Mouse (Mus musculus): Measurements from ENCODE around the gene Itln1. TPM values are rescaled to one million over a fixed set of nuclear protein-coding genes. Genes with fewer than 3 reads are reported as not detected.

The Itln1 gene
- polyA plus RNA-seq, 1 experiment: not detected

GRCm38 (mm10) chr1:171513234-171513633 lies 21.9 kb downstream of the Itln1 start:
- DNase-seq (ENCODE audit: low read depth): no peak
- TF ChIP-seq CTCF (IDR thresholded peaks at IDR 0.05; ENCODE audit: borderline replicate concordance, extremely low read depth, insufficient read depth, insufficient read length): no peak
- TF ChIP-seq POLR2A (IDR thresholded peaks at IDR 0.05; ENCODE audit: borderline replicate concordance, extremely low read depth, insufficient read depth, insufficient read length, poor library complexity, severe bottlenecking): no peak

- TF ChIP-seq CTCF (IDR thresholded peaks at IDR 0.05; ENCODE audit: borderline replicate concordance, extremely low read depth, insufficient read depth, insufficient read length): no peak
- TF ChIP-seq POLR2A (IDR thresholded peaks at IDR 0.05; ENCODE audit: borderline replicate concordance, extremely low read depth, insufficient read depth, insufficient read length, poor library complexity, severe bottlenecking): no peak
- peak; percentile 32 for DNase-seq (ENCODE audit: low read depth)
Observed at GRCm38 (mm10) chr1:171504586-171504985, 30.5 kb downstream of the Itln1 start.

- TF ChIP-seq POLR2A (IDR thresholded peaks at IDR 0.05; ENCODE audit: borderline replicate concordance, extremely low read depth, insufficient read depth, insufficient read length, poor library complexity, severe bottlenecking) (peak; percentile 20; the same call in 1 of the 2 replicates), CTCF (IDR thresholded peaks at IDR 0.05; ENCODE audit: borderline replicate concordance, extremely low read depth, insufficient read depth, insufficient read length) (no peak)
- peak; percentile 83 for DNase-seq (ENCODE audit: low read depth)
Observed at GRCm38 (mm10) chr1:171503592-171504291, 31.4 kb downstream of the Itln1 start.

DNA sequence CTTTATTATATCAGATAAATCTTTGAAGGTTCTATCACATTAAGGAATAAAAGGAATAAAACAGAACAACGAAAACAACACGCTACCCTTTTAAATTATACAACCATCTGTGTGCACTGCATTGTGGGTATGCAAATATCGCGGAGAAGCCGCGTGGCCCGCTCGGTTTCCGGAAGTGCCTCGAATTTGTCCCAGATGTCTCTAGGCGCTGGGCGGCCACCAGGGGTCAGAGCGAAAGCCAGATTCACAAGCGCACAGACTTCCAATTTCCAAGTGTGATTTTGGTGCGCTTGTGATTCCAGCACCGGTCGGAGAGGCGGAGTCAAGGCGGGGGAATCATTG lies 31.9 kb downstream of the Itln1 start, which contains the start of gene Alyref2:
TSS of gene Alyref2 (plus strand) at position 229 of the 342 bp plus-strand sequence.
- TF ChIP-seq CTCF (IDR thresholded peaks at IDR 0.05; ENCODE audit: borderline replicate concordance, extremely low read depth, insufficient read depth, insufficient read length) (peak; percentile 86), POLR2A (IDR thresholded peaks at IDR 0.05; ENCODE audit: borderline replicate concordance, extremely low read depth, insufficient read depth, insufficient read length, poor library complexity, severe bottlenecking) (no peak; the same call in 1 of the 2 replicates)

GRCm38 (mm10) chr1:171502388-171503249 lies 32.5 kb downstream of the Itln1 start:
- TF ChIP-seq POLR2A (IDR thresholded peaks at IDR 0.05; ENCODE audit: borderline replicate concordance, extremely low read depth, insufficient read depth, insufficient read length, poor library complexity, severe bottlenecking) (0 out of 2 replicates have a peak, but pooled peaks have one; percentile 14), CTCF (IDR thresholded peaks at IDR 0.05; ENCODE audit: borderline replicate concordance, extremely low read depth, insufficient read depth, insufficient read length) (peak; percentile 63; the same call in 1 of the 2 replicates)
- peak; percentile 93 for DNase-seq (ENCODE audit: low read depth)

More for the DNA sequence above, 31.9 kb downstream of the Itln1 start, which contains the start of gene Alyref2:
- peak; percentile 98 for DNase-seq (ENCODE audit: low read depth)

DNA sequence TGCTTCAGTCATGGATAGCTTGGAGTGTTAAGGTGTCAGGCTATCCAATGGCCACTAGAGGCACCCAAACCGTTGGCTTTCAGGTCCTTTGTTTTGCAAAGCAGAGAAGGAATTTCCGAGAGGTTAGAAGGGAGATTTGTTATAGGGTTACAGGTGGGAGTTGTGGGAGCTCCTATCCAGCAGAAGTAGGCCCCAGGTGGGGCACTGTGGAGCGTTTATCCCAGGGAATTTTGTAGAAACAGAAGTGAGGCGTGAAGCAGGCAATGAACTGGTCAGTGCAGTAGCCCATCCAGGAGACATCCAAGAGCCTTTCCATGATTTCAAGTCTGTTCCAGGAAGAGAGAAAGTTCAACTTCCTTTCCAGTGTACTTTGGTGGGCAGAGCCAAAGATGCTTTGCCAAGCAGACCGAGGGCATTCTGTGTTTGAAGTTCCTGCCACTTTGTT lies 33.4 kb downstream of the Itln1 start:
- peak; percentile 67; the same call in 1 of the 2 replicates for TF ChIP-seq CTCF (IDR thresholded peaks at IDR 0.05; ENCODE audit: borderline replicate concordance, extremely low read depth, insufficient read depth, insufficient read length)
- no peak for TF ChIP-seq POLR2A (IDR thresholded peaks at IDR 0.05; ENCODE audit: borderline replicate concordance, extremely low read depth, insufficient read depth, insufficient read length, poor library complexity, severe bottlenecking)

DNA sequence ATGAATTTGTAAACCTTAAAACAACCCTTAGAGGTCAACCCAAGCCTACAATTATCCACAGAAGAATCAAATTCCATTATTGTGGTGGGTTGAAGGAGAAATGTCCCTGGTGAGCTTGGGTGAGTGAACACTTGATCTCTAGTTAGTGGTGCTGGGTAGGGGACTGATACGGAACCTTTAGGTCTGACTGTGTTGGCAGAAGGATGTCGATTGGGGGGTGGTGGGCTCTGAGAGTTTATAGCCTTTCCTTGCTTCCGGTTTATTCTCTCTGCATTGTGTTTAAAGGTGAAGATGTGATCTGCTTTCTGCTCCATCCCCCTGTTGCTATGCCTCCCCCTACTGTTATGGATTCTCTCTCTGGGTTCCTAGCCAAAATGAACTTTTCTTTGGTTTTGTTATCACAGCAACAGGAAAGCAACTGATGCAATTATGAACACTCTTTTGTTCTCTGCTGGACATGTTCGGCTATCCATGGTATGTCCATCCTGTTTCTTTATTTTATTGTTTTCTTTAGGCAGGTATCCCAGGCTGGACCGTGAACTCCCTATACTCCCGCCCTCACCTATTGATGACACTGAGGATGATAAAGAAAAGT lies 34.0 kb downstream of the Itln1 start:
- no peak for TF ChIP-seq CTCF (IDR thresholded peaks at IDR 0.05; ENCODE audit: borderline replicate concordance, extremely low read depth, insufficient read depth, insufficient read length)
- no peak for TF ChIP-seq POLR2A (IDR thresholded peaks at IDR 0.05; ENCODE audit: borderline replicate concordance, extremely low read depth, insufficient read depth, insufficient read length, poor library complexity, severe bottlenecking)
- DNase-seq (ENCODE audit: low read depth): no peak

More for the DNA sequence above, 33.4 kb downstream of the Itln1 start:
- DNase-seq (ENCODE audit: low read depth): peak; percentile 78

- TF ChIP-seq POLR2A (IDR thresholded peaks at IDR 0.05; ENCODE audit: borderline replicate concordance, extremely low read depth, insufficient read depth, insufficient read length, poor library complexity, severe bottlenecking) (no peak), CTCF (IDR thresholded peaks at IDR 0.05; ENCODE audit: borderline replicate concordance, extremely low read depth, insufficient read depth, insufficient read length) (no peak)
- no peak for DNase-seq (ENCODE audit: low read depth)
Observed at GRCm38 (mm10) chr1:171499856-171500255, 35.2 kb downstream of the Itln1 start.

DNA sequence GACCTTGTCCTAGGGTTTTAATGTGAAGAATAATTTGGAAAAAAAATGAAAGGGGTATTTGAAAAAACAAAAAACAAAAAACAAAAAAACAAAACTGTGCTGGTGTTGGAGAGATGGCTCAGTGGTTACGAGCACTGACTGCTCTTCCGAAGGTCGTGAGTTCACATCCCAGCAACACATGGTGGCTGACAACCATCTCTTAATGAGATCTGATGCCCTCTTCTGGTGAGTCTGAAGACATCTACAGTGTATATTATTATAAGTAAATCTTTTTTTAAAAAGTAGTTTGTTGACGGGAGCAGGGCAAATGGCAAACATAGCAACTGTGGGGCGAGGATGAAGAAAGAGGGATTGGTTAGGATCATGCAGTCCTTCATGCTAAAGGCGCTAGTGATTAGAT lies 39.7 kb downstream of the Itln1 start:
- no peak for DNase-seq (ENCODE audit: low read depth)
- TF ChIP-seq CTCF (IDR thresholded peaks at IDR 0.05; ENCODE audit: borderline replicate concordance, extremely low read depth, insufficient read depth, insufficient read length) (no peak), POLR2A (IDR thresholded peaks at IDR 0.05; ENCODE audit: borderline replicate concordance, extremely low read depth, insufficient read depth, insufficient read length, poor library complexity, severe bottlenecking) (no peak)

DNA sequence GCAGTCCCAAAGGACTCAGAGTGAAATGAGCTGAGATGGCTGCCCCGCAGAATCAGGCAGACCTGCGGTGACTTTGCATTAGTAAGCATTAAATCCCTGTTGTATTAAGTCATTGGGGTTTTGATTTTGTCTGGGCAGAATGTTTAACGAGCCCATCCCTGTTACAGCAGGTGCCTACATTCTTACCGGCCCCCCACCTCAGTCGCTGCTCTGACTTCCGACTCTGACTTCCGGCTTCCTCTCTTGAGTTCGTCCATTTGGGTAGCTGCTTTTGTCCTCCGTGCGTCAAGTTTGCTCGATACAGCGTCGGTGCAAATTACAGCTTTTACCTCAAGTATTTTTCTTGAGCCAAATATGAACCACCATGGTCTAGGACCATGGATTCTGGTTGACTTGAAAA lies 40.9 kb downstream of the Itln1 start:
- TF ChIP-seq CTCF (IDR thresholded peaks at IDR 0.05; ENCODE audit: borderline replicate concordance, extremely low read depth, insufficient read depth, insufficient read length) (no peak), POLR2A (IDR thresholded peaks at IDR 0.05; ENCODE audit: borderline replicate concordance, extremely low read depth, insufficient read depth, insufficient read length, poor library complexity, severe bottlenecking) (no peak)
- no peak for DNase-seq (ENCODE audit: low read depth)

DNA sequence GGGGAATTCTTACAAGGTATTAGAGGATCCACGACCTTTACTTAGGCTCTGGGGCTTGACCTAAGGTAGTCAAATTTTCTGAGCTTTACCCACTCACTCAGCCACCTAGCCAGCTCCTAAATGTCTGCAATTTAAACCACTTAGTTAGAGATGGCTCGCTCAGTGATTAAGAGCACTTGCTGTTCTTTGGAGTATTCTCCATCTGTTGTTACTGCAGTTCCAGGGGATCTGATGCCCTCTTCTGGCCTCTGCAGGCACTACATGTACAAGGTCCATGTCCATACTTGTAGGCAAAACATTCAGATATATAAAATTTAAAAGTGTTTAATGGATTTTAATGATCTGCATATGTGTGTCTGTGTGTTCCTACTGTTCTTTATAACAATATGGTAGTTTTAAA lies 56.1 kb downstream of the Itln1 start:
- no peak for TF ChIP-seq POLR2A (IDR thresholded peaks at IDR 0.05; ENCODE audit: borderline replicate concordance, extremely low read depth, insufficient read depth, insufficient read length, poor library complexity, severe bottlenecking)
- TF ChIP-seq CTCF (IDR thresholded peaks at IDR 0.05; ENCODE audit: borderline replicate concordance, extremely low read depth, insufficient read depth, insufficient read length): peak; percentile 62; the same call in 1 of the 2 replicates
- DNase-seq (ENCODE audit: low read depth): peak; percentile 78
